Mouse (Mus musculus) brain, embryonic 14.5 days (tissue): ENCODE measurements around the gene Gm12166. TPM values are rescaled to one million over a fixed set of nuclear protein-coding genes. Genes with fewer than 3 reads are reported as not detected.

ENCODE experiments used
- DNase-seq: peaks from one replicate; pipeline ENCODE4 v3.0.0-alpha.2; 2011; ENCODE audit warnings: low read depth
- CTCF ChIP-seq: fragments of 200-500 bp; IDR thresholded peaks from 2 replicates; pipeline ENCODE4 v1.5.1; 2012; ENCODE audit warnings: inconsistent platforms, mild to moderate bottlenecking, moderate library complexity, borderline replicate concordance; ENCODE audit not compliant: insufficient read depth, insufficient read length; ENCODE audit errors: extremely low read depth
- POLR2A ChIP-seq: fragments of 200-500 bp; IDR thresholded peaks from 2 replicates; pipeline ENCODE4 v1.6.1; 2012; ENCODE audit warnings: mild to moderate bottlenecking, inconsistent platforms, borderline replicate concordance; ENCODE audit not compliant: poor library complexity, insufficient read depth, insufficient read length, severe bottlenecking; ENCODE audit errors: extremely low read depth
- polyA plus RNA-seq: library from polyadenylated mRNA; depleted of rRNA; stranded (reverse); fragments of >200 nt; gene quantifications from 2 replicates; pipeline ENCODE4 v1.2.3, GENCODE M21; 2012; rRNA removed

Gene Gm12166
- 4.6 and 6.3 TPM in 2 replicates for polyA plus RNA-seq

DNA sequence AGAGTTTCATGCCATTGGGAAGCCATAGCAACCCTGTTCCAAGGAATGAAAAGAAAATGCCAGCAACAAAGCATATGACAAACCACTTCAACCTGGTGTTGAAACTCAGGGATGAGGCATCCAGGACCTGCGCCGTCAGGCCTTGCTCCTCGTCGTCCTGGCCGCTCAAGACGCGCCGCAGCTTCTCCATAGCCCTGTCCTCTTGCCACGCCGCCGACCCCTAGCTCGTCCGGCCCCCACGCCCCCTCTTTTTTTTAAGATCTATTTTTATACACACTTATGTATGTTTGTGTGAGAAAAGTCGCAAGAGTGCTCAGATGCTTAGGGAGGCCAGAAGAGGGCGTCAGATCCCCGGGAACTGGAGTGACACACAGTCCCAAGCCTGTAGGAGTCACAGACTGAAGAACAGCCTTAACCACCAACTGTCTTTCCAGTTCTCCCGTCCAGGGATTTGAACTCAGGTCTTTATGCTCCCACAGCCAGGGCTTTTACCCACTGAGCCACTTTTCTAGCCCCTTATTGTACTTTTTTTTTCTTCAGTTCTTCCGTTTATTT lies at the start of gene Gm12166:
Gene Gm12166 (minus strand): TSS at position 217 of the 555 bp plus-strand sequence.
- peak; percentile 54; the same call in 1 of the 2 replicates for TF ChIP-seq CTCF
- peak; percentile 59 for DNase-seq

DNA sequence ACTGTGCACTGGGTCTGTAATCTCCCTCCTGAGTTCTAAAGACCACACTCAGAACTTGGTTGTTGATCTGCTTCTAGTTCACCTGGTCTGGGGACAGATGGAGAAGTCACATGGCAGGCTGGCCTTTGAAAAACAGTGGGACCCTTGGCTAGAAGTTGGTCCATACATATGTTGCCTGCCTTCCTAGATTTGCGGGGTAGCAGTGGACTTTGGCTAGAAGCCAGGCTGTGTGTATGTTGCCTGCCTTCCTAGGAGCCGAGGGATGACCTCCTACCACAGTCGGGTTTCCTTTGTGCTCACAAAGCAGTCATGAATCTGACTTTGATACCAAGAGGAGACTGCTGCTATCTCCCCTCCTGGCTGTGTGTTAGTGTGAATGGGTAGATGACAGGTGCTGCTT lies 44.9 kb upstream of the Gm12166 start:
- no peak for DNase-seq

DNA sequence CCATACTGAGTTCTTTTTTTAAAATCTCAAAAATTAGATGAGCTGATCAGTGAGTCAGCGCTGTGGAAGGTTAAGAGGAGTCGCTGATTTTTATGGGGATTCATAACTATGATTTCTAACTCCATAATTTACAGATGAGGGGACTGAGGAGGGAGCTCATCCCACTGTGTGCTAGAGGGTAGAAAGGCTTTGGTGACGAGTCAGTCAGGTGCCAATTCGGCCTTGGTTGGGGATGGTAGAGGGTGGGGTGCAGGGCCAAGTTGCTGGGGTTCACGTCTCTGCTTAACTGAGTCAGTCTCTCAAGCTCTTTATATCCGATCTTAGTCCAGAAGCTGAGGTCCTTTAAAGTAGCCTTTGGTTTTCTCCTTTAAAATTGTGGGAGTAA lies 44.1 kb upstream of the Gm12166 start:
- no peak for DNase-seq
- no peak for TF ChIP-seq CTCF
- no peak for TF ChIP-seq POLR2A

More for the DNA sequence above, 44.9 kb upstream of the Gm12166 start:
- TF ChIP-seq POLR2A: no peak
- TF ChIP-seq CTCF: no peak

DNA sequence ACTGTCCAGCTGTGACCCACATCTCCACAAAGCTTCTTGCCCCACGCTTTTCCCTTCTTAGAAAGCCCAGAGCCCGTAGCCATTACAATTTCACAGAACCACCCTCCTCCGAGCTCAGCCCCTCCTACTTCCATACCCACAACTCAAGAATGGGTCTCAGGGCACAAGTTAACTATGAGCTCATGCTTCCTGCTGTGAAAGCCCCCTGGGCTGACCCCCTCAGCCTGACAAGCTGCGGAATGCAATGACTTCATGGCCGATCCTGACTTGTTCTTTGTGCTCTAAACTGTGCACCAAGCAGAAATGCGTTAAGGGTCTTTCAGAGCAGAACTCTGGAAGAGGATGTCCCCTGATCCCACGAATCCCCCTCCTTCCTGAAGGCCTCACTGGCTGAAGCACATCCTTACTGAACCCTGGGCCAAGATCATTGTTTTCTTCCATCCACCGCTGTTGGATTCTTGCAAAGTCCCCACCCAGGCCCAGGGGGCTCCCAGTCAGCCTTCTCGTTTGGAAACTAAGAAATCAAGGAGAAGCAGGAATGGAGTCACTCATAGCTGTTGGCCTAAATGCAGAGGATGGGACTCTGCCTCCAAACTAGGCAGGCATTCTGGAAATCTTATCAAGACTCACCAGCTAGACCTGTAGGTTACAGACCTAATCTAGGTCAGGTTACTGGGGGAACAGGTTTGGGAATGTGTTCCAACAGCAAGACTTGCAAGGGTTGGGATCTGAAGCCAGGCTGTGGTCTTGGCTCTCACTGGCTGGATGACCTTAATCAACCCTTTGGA lies 43.5 kb upstream of the Gm12166 start:
- DNase-seq: no peak
- no peak for TF ChIP-seq POLR2A
- TF ChIP-seq CTCF: no peak

DNA sequence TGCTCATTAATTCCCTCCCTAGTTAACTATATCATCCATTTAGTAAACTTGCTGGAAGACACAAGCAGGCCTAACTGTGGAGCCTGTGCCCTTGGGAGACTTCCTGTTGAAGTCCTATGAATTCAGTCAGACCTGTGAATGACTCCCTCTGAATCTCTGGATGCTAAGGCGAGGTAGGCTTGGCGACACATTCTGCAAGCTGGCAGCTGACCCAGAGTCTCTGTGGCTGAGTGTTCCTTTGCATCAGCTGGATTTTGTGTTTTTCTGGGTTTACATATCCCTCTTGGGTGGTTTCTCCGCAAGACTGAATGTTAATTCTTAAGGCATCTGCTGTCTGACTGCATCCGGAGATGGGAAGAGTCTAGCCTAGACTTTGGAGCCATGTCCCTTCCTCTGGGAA lies 40.0 kb upstream of the Gm12166 start:
- TF ChIP-seq POLR2A: no peak
- no peak for TF ChIP-seq CTCF
- no peak for DNase-seq

DNA sequence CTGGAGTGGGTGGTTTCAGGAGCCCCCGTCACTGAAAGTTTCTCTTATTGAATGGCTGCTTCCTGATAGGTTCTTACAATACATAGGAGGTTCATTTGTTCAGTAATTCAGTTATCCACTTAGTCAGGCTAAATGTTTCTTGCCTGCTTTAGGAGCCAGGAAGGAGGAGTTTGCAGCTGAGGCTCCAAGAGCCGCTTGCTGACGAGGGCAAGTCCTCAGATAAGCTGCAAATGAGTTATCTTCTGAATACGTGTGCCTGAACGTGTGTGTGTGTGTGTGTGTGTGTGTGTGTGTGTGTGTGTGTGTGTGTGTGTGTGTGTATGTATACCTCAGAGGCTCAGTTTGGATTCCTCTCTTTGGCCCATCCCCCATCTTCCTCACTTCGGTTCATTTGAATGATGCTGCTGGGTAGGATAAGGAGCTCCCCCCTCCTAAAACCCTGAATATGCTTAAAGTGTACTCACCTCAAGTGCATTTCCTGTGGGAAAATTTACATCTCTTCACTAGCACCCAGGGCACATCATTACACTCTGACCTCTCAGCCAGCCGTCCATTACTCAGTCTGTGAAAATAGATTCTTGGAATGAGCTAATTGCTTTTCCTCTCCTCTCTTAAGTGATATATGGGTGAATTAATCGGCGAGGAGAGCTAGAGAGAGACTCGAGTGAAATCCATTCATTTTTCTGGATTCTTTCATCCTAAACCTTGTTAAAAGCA lies 39.0 kb upstream of the Gm12166 start:
- TF ChIP-seq CTCF: no peak
- no peak for TF ChIP-seq POLR2A
- peak; percentile 27 for DNase-seq

DNA sequence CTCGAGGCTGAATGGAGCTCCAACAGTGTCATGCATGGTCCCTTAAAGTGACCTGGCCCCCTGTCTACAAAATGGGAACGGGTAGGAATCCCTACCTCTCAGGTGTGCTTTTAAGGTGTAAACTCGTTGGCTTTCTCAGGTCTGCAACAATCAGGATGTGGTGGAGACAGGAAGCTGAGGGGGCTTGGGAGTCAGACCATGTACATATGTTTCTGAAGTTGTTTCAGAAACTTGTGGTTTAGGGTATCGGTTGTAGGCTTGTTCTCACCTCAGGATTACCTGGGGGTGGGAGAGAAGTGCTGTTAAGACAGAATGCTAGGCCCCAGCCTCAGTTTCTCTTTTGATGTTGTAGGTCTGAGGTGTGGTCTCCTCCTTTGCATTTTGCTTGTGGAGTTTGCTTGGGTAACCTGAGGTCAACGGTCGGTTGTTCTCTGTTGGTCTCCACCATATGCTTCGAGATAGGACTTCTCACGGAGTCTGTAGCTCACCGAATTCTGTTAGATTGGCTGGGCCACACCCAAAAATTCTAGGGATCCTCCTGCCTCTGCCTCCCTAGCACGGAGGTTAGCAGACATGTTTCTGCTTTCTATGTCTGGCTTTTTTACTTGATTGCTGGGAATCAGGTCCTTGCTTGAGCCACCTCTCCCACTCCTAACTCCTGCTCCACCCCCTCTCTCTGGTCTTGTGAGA lies 38.1 kb upstream of the Gm12166 start:
- no peak for DNase-seq
- TF ChIP-seq CTCF: no peak
- TF ChIP-seq POLR2A: no peak

DNA sequence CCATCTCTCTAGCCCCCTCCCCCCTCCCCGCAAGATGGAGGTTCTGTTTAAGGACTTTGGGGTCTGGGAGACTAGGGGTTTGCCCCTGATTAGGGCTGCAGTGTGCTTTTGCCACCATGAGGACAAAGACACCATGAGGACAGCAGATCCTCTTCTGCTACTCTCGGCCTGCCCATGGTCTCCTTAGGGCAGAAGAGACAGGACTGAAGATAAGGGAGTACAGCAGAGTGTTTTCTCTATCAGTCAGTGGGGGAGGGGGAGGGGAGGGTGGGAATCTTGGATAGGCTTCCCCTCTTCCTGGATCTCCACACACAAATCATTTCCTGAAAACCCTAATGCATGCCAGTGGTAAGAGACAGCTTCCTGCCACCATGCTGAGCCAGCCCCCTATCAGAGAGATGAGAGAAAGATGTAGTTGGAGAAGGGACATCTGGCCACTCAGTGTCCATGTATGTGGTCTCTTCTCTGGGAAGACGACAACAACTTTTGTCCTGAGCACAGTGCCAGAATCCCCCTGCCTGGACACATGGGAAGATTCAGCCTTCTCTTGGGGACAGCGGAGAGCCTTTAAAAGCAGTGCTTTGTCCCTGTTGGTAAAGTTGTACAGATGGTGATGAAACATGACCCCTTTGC lies 37.1 kb upstream of the Gm12166 start:
- TF ChIP-seq CTCF: no peak
- no peak for DNase-seq

DNA sequence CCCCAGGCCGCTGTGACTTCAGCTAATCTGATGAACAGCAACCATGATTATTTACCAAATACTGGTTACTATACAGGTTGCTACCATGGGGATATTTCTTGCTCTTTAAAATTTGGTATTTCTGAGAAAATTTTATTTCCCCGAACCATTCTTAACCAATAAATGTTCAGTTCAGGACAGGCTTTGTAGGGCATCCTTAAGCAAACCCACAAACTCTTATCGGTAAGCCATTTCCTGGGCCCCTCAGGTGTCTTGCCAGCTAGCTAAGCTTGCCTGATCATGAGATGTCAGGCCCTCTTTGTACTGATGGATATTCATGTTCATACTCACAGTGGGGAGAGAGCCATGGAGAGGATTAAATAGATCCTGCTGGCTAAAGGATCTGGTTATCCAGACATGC lies 34.3 kb upstream of the Gm12166 start:
- no peak for TF ChIP-seq POLR2A
- no peak for TF ChIP-seq CTCF
- no peak for DNase-seq

DNA sequence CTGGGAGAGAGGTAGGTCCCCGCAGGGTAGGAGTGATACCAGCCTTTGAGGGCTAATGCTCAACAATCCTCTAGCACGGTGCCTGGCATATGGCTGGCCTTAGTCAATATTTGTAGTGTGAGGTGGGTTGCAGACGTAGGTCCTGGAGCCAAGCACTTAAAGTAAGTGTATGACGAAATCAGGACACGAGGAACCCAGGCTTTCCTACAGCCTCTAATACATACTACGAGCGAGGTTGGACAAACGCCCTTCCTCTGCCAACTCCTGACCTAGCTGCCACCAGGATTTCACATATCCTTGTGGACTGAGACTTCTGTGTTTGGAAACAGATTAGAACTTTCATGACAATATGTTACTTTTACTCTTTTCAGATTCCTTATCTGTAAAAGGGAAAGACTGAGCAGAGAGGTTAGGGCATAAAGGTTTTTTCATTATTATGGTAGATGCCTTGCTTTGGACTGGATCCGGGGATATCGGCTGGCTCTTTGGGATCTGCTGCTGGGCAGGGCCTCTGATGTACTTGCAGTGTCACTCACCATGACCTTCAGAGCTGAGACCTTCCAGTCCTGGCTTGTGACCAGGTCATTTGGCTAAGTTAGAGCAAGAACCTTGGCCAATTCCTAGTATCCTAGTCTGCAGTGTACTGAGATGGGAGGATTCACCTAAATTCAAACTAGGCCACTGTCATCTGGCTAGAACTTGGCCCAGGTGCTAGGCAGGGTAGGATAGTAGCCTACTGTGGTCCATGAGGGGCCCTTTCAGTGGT lies 33.5 kb upstream of the Gm12166 start:
- no peak for DNase-seq
- no peak for TF ChIP-seq POLR2A
- TF ChIP-seq CTCF: no peak
